Mouse (Mus musculus) heart, postnatal 0 days (tissue): Measurements from ENCODE around the gene Gm28539. TPM values are rescaled to one million over a fixed set of nuclear protein-coding genes. Genes with fewer than 3 reads are reported as not detected.

Experiments
- ATAC-seq: fragments of 200-750 bp; cut with Nextera tagmentation; 2 replicates; pipeline ENCODE4 v1.8.0; 2017; ENCODE audit warnings: low read depth, moderate number of reproducible peaks, moderate library complexity; ENCODE audit not compliant: insufficient read depth
- DNase-seq: peaks from one replicate; pipeline ENCODE4 v3.0.0-alpha.2; 2016; ENCODE audit warnings: low spot score
- H3K27ac ChIP-seq: fragments of 300-500 bp; sonication (generic); 2 replicates; pipeline ENCODE4 v1.5.1; 2014; ENCODE audit warnings: low read depth, mild to moderate bottlenecking
- H3K27me3 ChIP-seq: fragments of 300-500 bp; sonication (generic); 2 replicates; pipeline ENCODE4 v1.6.1; 2014; ENCODE audit warnings: low read length, mixed read lengths; ENCODE audit not compliant: control insufficient read depth, insufficient read depth
- H3K36me3 ChIP-seq: fragments of 300-500 bp; sonication (generic); replicated peaks from 2 replicates; pipeline ENCODE4 v1.6.1; 2014; ENCODE audit warnings: low read length, mixed read lengths; ENCODE audit not compliant: control insufficient read depth, insufficient read depth
- H3K4me1 ChIP-seq: fragments of 300-500 bp; sonication (generic); 2 replicates; pipeline ENCODE4 v1.6.1; 2014; ENCODE audit warnings: antibody characterized with exemption; ENCODE audit not compliant: control insufficient read depth, insufficient read depth
- H3K4me2 ChIP-seq: fragments of 300-500 bp; sonication (generic); 2 replicates; pipeline ENCODE4 v1.6.1; 2014; ENCODE audit warnings: low read depth, mild to moderate bottlenecking, low read length, moderate library complexity
- H3K4me3 ChIP-seq: fragments of 300-500 bp; sonication (generic); 2 replicates; pipeline ENCODE4 v1.5.1; 2014; ENCODE audit warnings: low read depth, low read length
- H3K9ac ChIP-seq: fragments of 300-500 bp; sonication (generic); replicated peaks from 2 replicates; pipeline ENCODE4 v1.6.1; 2014; ENCODE audit warnings: low read depth, low read length, mixed read lengths
- H3K9me3 ChIP-seq: fragments of 300-500 bp; sonication (generic); replicated peaks from 2 replicates; pipeline ENCODE4 v1.6.1; 2016; ENCODE audit warnings: low read length; ENCODE audit not compliant: control insufficient read depth
- CTCF ChIP-seq: IDR thresholded peaks from 2 replicates; pipeline ENCODE4 v1.5.1; 2016; ENCODE audit warnings: antibody characterized with exemption, control low read depth, low read depth
- EP300 ChIP-seq: IDR thresholded peaks from 2 replicates; pipeline ENCODE4 v1.6.1; 2016; ENCODE audit warnings: antibody characterized with exemption, low read depth
- WGBS: fragments of 180-500 bp; shearing (Covaris S2); extraction: QIAGEN DNeasy Blood & Tissue Kit; methylation state at CpG from one replicate; pipeline ENCODE4 v1.1.7; 2014; 5-methylcytosine and 5-hydroxymethylcytosine counted together
- polyA plus RNA-seq: library from polyadenylated mRNA; unstranded; fragments of >200 nt; fragmentation: Nextera tagmentation; extraction: Ambion mirVana; gene quantifications from 2 replicates; pipeline ENCODE4 v1.2.1, GENCODE M21; 2015
- total RNA-seq: library from RNA; depleted of rRNA; stranded (reverse); fragments of >200 nt; gene quantifications from 2 replicates; pipeline ENCODE4 v1.2.3, GENCODE M21; 2014; ENCODE audit warnings: low replicate concordance

Gene Gm28539
- total and polyA plus RNA-seq, 2 experiments from 2014 or later: 13.1 TPM; not detected in 1

DNA sequence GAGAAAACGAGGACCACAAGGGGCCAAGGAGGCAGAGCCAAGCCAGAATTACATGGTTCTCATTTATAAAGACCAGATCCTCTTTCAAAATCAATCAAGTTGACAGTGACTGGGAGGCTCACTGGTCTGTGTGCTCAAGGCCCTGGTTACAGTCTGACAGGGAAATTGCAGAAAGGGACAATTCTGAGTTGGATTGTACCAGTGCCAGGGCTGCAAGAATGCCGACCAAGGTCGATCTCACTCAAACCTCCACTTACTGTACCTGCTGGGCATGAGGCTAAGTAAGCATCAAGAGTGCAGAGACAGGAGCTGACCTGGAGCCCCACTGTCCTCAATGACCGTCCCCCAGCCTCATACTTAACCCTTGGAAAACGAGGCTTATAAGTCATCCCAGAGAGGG is 38.2 kb upstream of the Gm28539 start:
- no peak for ATAC-seq
- no peak for DNase-seq
- Histone ChIP-seq H3K9me3 (no peaks in the 10 kb centered on the region), H3K4me2 (no peak overlapping the region), H3K4me1 (no peaks in the 10 kb centered on the region), H3K36me3 (peaks cover 69% of the 10 kb centered on the region), H3K27me3 (no peaks in the 10 kb centered on the region), H3K4me3 (no peak overlapping the region), H3K9ac (no peak overlapping the region), H3K27ac (no peak overlapping the region)
- TF ChIP-seq CTCF (no peak), EP300 (no peak)
- WGBS: 83% methylated on average over 5 of the region's 5 CpGs

DNA sequence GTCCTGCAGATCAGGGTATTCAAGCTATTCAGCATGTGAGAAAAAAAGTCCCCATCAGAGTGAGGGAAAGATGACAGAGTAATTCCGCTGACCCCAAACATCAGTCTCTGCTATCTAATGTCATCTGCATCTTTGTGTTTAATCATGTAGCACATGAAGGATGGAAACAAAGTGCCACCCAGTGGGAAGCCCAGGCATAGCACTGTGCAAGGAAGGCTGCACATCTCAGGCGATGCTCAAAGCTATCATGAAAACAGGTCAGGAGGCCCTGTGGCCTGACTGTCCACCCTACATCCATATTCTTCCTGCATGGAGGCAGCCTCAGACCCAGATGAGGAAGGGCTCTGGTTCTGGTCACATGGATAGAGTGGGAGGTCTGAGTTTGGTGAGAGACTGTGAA is 37.5 kb upstream of the Gm28539 start:
- Histone ChIP-seq H3K9ac (no peak overlapping the region), H3K4me3 (no peak overlapping the region), H3K4me1 (no peaks in the 10 kb centered on the region), H3K9me3 (no peaks in the 10 kb centered on the region), H3K36me3 (peaks cover 64% of the 10 kb centered on the region), H3K27me3 (no peaks in the 10 kb centered on the region), H3K27ac (no peak overlapping the region), H3K4me2 (no peak overlapping the region)
- 72% methylated on average over 2 of the region's 2 CpGs for WGBS
- 0 out of 2 replicates have a peak, but pooled peaks have one; percentile 27 for ATAC-seq
- DNase-seq: no peak
- TF ChIP-seq CTCF: peak; percentile 78
- no peak for TF ChIP-seq EP300

DNA sequence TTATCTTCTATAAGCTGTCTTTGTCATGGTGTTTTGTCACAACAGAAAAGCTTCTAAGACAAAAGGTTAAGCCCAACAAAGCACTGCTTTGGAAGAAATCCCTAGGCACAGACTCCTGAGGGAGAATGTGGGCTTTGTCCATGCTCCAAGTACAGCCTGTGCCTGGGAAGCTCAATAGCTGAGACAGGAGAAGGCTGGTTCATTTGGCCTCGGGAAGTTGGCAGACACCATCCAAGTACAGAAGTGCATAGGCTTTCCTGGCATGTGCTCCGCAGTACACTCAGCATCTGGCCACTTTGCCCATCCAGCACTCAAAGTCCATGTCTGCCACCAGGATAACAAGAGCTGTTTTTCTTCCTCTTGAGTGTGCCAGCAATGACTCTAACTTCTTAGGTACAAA is 30.6 kb upstream of the Gm28539 start:
- Histone ChIP-seq H3K4me1 (0 out of 2 replicates have a peak, but pooled peaks cover 2% of the 10 kb centered on the region), H3K36me3 (peaks cover 52% of the 10 kb centered on the region), H3K4me2 (no peak overlapping the region), H3K27me3 (no peaks in the 10 kb centered on the region), H3K9me3 (no peaks in the 10 kb centered on the region), H3K27ac (no peak overlapping the region), H3K9ac (no peak overlapping the region), H3K4me3 (no peak overlapping the region)
- no peak for TF ChIP-seq CTCF
- no peak for TF ChIP-seq EP300
- DNase-seq (no peak), ATAC-seq (no peak)
- 91% methylated on average over 2 of the region's 2 CpGs for WGBS

DNA sequence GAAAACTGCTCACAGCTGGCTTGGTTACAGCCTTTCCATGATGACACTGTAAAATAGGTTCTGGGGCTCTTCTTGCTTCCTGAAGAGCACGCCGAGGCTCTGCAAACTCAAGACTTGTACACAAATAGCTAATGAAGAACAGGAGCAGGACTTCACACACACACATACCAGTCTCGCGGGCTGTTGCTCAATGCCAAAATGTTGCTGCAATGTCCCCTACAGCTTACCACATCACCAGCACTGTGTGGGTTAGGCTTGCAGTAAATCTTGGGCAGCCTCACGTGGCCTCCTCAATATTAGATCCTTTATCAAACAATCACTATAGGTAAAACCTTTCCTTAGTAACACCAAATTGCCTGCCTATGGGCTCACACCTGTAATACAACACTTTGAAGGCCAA is 27.4 kb upstream of the Gm28539 start:
- H3K4me2 ChIP-seq: no peak overlapping the region

DNA sequence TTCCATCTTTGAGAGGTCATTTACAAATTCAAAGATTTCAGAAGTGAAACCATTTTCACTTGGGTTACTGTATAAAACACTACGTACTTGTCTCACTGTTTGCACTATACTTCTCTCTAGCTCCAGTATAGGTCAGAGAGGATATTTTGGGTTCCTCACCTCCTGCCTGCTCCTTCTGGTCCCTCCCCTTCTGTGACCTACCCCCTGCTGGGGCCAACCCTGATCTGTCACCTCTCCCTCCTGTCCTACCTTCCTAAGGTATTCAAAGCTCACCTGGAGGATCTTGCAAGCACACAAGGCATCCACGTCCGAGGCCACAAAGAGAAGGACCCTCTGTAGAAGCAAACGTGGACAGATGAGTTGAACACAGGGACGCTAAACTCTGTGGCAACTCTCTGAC is 25.4 kb upstream of the Gm28539 start:
- peaks cover 14% of the 10 kb centered on the region for H3K4me1 ChIP-seq
- H3K9ac ChIP-seq: peak overlapping the region; percentile 54
- DNase-seq: no peak
- TF ChIP-seq CTCF (no peak), EP300 (no peak)
- H3K9me3 ChIP-seq: no peaks in the 10 kb centered on the region
- WGBS: 6% methylated on average over 5 of the region's 5 CpGs
- peak overlapping the region; percentile 83 for H3K27ac ChIP-seq
- peak overlapping the region; percentile 92 for H3K4me2 ChIP-seq
- no peaks in the 10 kb centered on the region for H3K27me3 ChIP-seq
- peak overlapping the region; percentile 71 for H3K4me3 ChIP-seq
- no peak for ATAC-seq
- peaks cover 48% of the 10 kb centered on the region for H3K36me3 ChIP-seq

More for the DNA sequence above, 27.4 kb upstream of the Gm28539 start:
- WGBS: 89% methylated on average over 5 of the region's 5 CpGs
- H3K27ac ChIP-seq: no peak overlapping the region
- H3K4me3 ChIP-seq: no peak overlapping the region
- peaks cover 42% of the 10 kb centered on the region for H3K36me3 ChIP-seq
- no peak overlapping the region for H3K9ac ChIP-seq
- no peaks in the 10 kb centered on the region for H3K9me3 ChIP-seq
- H3K4me1 ChIP-seq: peaks cover 14% of the 10 kb centered on the region
- TF ChIP-seq EP300 (no peak), CTCF (no peak)
- no peaks in the 10 kb centered on the region for H3K27me3 ChIP-seq
- DNase-seq: no peak
- no peak for ATAC-seq
